Mouse (Mus musculus) neural tube, embryonic 12.5 days (tissue): Measurements from ENCODE around the gene Pkhd1. TPM values are rescaled to one million over a fixed set of nuclear protein-coding genes. Genes with fewer than 3 reads are reported as not detected.
A peak's percentile ranks its signal among the peaks of the same experiment; 100 is the strongest.

Experiments
- ATAC-seq: fragments of 200-750 bp; cut with Nextera tagmentation; 2 replicates; pipeline ENCODE4 v1.8.0; 2017; ENCODE audit warnings: low read depth, mild to moderate bottlenecking, moderate TSS enrichment, moderate library complexity; ENCODE audit not compliant: low FRiP score
- H3K27ac ChIP-seq: fragments of 300-500 bp; sonication (generic); 2 replicates; pipeline ENCODE4 v1.5.1; 2016
- H3K27me3 ChIP-seq: fragments of 300-500 bp; sonication (generic); replicated peaks from 2 replicates; pipeline ENCODE4 v1.6.1; 2016; ENCODE audit warnings: mild to moderate bottlenecking
- H3K36me3 ChIP-seq: fragments of 300-500 bp; sonication (generic); 2 replicates; pipeline ENCODE4 v1.6.1; 2016; ENCODE audit warnings: mild to moderate bottlenecking
- H3K4me1 ChIP-seq: fragments of 300-500 bp; sonication (generic); 2 replicates; pipeline ENCODE4 v1.6.1; 2016
- H3K4me2 ChIP-seq: fragments of 300-500 bp; sonication (generic); replicated peaks from 2 replicates; pipeline ENCODE4 v1.6.1; 2016; ENCODE audit warnings: mild to moderate bottlenecking
- H3K4me3 ChIP-seq: fragments of 300-500 bp; sonication (generic); 2 replicates; pipeline ENCODE4 v1.5.1; 2016
- H3K9ac ChIP-seq: fragments of 300-500 bp; sonication (generic); 2 replicates; pipeline ENCODE4 v1.6.1; 2016; ENCODE audit warnings: mild to moderate bottlenecking
- H3K9me3 ChIP-seq: fragments of 300-500 bp; sonication (generic); 2 replicates; pipeline ENCODE4 v1.6.1; 2016; ENCODE audit warnings: mild to moderate bottlenecking
- WGBS: fragments of 180-500 bp; shearing (Covaris S2); methylation state at CpG from one replicate; pipeline ENCODE4 v1.1.7; 2016; 5-methylcytosine and 5-hydroxymethylcytosine counted together
- polyA plus RNA-seq: library from polyadenylated mRNA; unstranded; fragments of >200 nt; fragmentation: Nextera tagmentation; extraction: Ambion mirVana; gene quantifications from 2 replicates; pipeline ENCODE4 v1.2.1, GENCODE M21; 2016

Pkhd1 gene
- polyA plus RNA-seq, 1 experiment from 2014 or later: 0.03 TPM

DNA sequence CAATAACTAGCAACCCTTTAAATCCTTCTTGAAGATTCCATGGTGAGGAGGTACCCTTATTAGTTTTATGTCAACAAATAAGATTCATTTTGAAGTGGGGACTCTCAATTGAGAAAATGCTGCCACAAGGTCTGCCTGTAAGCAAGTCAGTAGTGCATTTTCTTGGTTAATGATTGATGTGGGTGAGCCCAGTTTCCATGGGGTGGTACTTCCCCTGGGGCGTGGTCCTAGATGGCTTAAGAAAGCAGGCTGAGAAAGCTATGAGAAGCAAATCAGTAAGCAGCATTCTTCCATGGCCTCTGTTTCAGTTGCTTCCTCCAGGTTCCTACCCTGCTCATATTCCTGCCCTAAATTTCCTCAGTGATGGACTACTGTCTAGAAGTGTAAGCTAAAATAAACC lies 253.4 kb downstream of the Pkhd1 start:
- ATAC-seq: no peak
- Histone ChIP-seq H3K27me3 (no peaks in the 10 kb centered on the region), H3K9me3 (no peaks in the 10 kb centered on the region), H3K4me2 (no peak overlapping the region), H3K4me3 (no peak overlapping the region), H3K4me1 (no peaks in the 10 kb centered on the region), H3K36me3 (no peaks in the 10 kb centered on the region), H3K9ac (no peak overlapping the region), H3K27ac (no peak overlapping the region)
- WGBS: 67% methylated on average over 1 of the region's 1 CpGs

DNA sequence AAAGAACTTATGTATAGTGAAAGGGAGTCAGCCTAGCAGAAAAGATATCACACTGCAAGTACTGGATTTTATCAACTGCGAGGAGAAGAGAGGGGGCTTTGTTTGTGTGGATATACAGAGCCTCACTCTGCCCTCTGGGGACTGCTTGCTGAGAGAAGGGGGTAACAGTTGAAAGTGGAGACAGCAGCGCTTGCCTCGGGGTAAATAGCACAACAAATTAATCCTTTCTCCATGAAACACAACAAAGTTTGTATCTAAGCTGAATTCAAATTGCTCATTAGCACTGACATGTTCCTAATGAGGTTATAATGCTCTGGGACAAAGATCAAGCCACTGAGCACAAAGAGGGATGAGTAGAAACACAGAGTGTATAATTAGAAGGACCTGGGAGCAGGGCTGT lies 273.2 kb downstream of the Pkhd1 start:
- Histone ChIP-seq H3K27me3 (no peaks in the 10 kb centered on the region), H3K36me3 (no peaks in the 10 kb centered on the region), H3K27ac (no peak overlapping the region), H3K9ac (no peak overlapping the region), H3K9me3 (no peaks in the 10 kb centered on the region), H3K4me1 (no peaks in the 10 kb centered on the region), H3K4me2 (no peak overlapping the region), H3K4me3 (no peak overlapping the region)
- 0 out of 2 replicates have a peak, but pooled peaks have one; percentile 13 for ATAC-seq
- WGBS: 48% methylated on average over 3 of the region's 3 CpGs

DNA sequence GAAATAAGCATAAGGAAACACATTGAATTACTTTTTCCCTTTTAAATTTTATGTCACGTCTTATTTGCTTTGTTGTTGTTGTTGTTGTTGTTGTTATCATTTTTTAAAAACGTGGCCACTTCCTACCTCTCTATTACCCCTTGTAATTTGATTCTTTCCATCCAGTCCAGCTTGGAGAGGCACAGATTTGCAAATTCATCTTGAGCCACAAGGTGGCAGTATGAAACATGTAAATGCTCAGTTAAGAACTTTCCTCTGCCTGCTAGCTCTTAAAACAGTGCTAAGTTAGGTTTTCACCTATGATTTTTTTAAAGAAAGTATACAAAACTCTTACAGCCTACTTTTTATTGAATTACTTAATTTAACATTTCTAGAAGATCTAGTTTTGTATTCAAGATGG lies 306.4 kb downstream of the Pkhd1 start:
- Histone ChIP-seq H3K9me3 (no peaks in the 10 kb centered on the region), H3K4me3 (no peak overlapping the region), H3K4me1 (no peaks in the 10 kb centered on the region), H3K9ac (no peak overlapping the region), H3K27ac (no peak overlapping the region), H3K27me3 (no peaks in the 10 kb centered on the region), H3K4me2 (no peak overlapping the region), H3K36me3 (no peaks in the 10 kb centered on the region)
- ATAC-seq: peak; percentile 75; the same call in 1 of the 2 replicates
- 6% methylated on average over 2 of the region's 2 CpGs for WGBS

GRCm38 (mm10) chr1:20310925-20311324 lies 306.9 kb downstream of the Pkhd1 start:
- Histone ChIP-seq H3K9me3 (no peaks in the 10 kb centered on the region), H3K36me3 (no peaks in the 10 kb centered on the region), H3K27me3 (no peaks in the 10 kb centered on the region), H3K4me3 (no peak overlapping the region), H3K27ac (no peak overlapping the region), H3K9ac (no peak overlapping the region), H3K4me2 (no peak overlapping the region), H3K4me1 (no peaks in the 10 kb centered on the region)
- ATAC-seq: no peak
- WGBS: 70% methylated on average over 6 of the region's 6 CpGs

DNA sequence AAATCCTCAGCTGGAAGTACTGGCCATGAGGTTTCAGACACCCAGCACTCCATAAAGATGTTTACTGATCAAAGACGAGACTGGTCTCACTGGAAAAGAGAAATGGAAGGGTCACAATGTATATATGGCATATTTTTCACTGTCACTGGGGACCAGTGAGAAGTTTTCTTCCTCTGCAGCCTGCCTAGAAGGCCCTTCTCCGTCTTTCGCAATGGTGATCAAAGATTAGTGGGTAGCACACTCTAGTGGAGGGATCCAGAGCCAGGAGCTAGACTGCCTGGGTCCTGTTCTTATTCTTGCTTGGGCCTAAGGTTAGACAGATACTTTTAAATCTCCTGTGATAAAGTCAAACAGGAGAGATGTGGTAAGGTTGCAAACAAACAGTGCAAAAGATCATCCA lies 311.7 kb downstream of the Pkhd1 start:
- no peak for ATAC-seq
- H3K4me1 ChIP-seq: peaks cover 15% of the 10 kb centered on the region
- no peak overlapping the region for H3K4me2 ChIP-seq
- H3K4me3 ChIP-seq: no peak overlapping the region
- no peaks in the 10 kb centered on the region for H3K36me3 ChIP-seq
- WGBS: 35% methylated on average over 3 of the region's 3 CpGs
- no peaks in the 10 kb centered on the region for H3K9me3 ChIP-seq
- no peak overlapping the region for H3K9ac ChIP-seq
- H3K27ac ChIP-seq: no peak overlapping the region
- H3K27me3 ChIP-seq: no peaks in the 10 kb centered on the region

DNA sequence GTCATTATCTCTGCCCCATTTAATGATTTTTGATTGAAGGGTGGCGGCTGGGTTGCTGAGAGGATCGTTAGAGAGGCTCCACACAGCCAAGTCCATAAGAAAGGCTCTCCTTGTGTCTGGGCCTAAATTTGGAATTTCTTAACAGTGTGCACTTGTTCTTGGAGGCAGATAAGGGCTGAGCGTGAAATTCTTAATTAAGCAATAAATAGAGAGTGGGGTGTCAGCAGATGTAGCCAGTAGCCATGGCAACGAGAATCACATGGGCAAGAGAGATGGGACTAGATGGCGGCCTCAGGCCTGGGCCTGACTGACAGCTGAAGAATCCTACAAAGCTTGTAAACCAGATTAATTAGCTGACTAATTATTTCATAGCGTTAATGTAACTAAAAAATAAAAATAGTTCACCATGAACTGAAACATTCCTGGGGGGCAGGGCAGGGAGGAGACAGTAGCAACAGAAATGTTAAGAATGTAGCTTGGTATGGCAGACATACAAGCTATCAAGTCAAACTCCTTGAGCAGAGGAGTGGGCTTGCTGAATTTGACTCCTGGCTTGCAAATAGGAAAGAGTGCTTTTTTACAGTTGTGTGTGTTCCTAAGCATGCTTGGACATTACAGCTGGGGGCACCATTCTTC lies 314.8 kb downstream of the Pkhd1 start:
- 23% methylated on average over 6 of the region's 6 CpGs for WGBS
- Histone ChIP-seq H3K4me2 (no peak overlapping the region), H3K4me1 (peaks cover 15% of the 10 kb centered on the region), H3K9ac (no peak overlapping the region), H3K36me3 (no peaks in the 10 kb centered on the region), H3K4me3 (no peak overlapping the region), H3K27ac (no peak overlapping the region), H3K27me3 (no peaks in the 10 kb centered on the region), H3K9me3 (no peaks in the 10 kb centered on the region)
- peak; percentile 92 for ATAC-seq

- no peaks in the 10 kb centered on the region for H3K9me3 ChIP-seq
- peak; percentile 94 for ATAC-seq
- H3K9ac ChIP-seq: no peak overlapping the region
- no peak overlapping the region for H3K4me3 ChIP-seq
- H3K27me3 ChIP-seq: no peaks in the 10 kb centered on the region
- H3K27ac ChIP-seq: no peak overlapping the region
- H3K4me2 ChIP-seq: peak overlapping the region; percentile 16; the same call in 1 of the 2 replicates
- no peaks in the 10 kb centered on the region for H3K36me3 ChIP-seq
- peaks cover 15% of the 10 kb centered on the region for H3K4me1 ChIP-seq
- WGBS: 11% methylated on average over 8 of the region's 8 CpGs
These were observed 315.5 kb downstream of the Pkhd1 start for GRCm38 (mm10) chr1:20302187-20302942.

GRCm38 (mm10) chr1:20301631-20302030 lies 316.2 kb downstream of the Pkhd1 start:
- Histone ChIP-seq H3K4me2 (no peak overlapping the region; the same call in 1 of the 2 replicates), H3K9me3 (no peaks in the 10 kb centered on the region), H3K9ac (no peak overlapping the region), H3K4me1 (peaks cover 15% of the 10 kb centered on the region), H3K4me3 (no peak overlapping the region), H3K27ac (no peak overlapping the region), H3K27me3 (no peaks in the 10 kb centered on the region), H3K36me3 (no peaks in the 10 kb centered on the region)
- 44% methylated on average over 3 of the region's 3 CpGs for WGBS
- ATAC-seq: no peak

DNA sequence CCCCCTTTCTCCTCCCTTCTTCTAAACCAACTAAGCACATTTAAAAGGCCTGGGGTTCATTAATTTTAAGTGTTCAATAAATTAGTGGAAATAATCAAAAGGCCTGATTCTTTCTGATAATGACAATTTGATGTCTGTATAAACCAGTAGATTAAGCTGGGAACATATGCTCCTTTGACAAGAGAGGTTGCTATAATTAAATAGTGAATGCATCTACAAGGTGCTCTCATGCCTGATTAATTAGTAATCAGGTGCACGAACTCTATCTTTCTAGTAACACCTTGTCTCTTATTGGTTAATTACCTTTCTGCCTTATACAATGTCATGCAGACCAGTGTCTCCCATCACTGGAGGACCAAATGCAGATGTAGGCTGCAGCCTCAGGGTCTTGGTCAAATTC lies 329.2 kb downstream of the Pkhd1 start:
- WGBS: 65% methylated on average over 1 of the region's 1 CpGs
- Histone ChIP-seq H3K9ac (no peak overlapping the region), H3K27me3 (no peaks in the 10 kb centered on the region), H3K27ac (no peak overlapping the region), H3K9me3 (no peaks in the 10 kb centered on the region), H3K4me1 (no peaks in the 10 kb centered on the region), H3K4me2 (no peak overlapping the region), H3K36me3 (no peaks in the 10 kb centered on the region), H3K4me3 (no peak overlapping the region)
- peak; percentile 70; the same call in 1 of the 2 replicates for ATAC-seq

DNA sequence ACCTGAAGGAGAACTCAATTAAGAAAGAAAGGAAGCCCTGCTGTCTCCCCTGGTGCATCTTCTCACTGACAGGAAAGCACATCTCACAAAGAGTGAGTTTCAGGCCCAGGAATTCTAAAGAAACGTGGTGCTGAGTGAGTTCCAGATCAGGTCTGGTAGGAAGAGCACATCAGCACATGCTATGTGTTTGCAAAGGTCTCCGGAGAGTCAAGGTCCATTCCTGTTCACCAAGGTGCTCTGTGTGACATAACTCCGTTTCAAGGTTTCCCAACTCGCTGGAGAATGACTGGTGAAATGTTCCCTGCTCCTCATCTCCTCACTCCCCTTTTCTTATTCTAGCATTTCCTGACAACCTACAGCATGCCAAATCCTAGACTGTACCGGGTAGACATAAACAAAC lies 357.5 kb downstream of the Pkhd1 start:
- ATAC-seq: no peak
- Histone ChIP-seq H3K4me2 (no peak overlapping the region), H3K27ac (no peak overlapping the region), H3K4me3 (no peak overlapping the region), H3K9me3 (no peaks in the 10 kb centered on the region), H3K9ac (no peak overlapping the region), H3K36me3 (no peaks in the 10 kb centered on the region), H3K4me1 (no peaks in the 10 kb centered on the region), H3K27me3 (no peaks in the 10 kb centered on the region)
- 73% methylated on average over 5 of the region's 5 CpGs for WGBS

DNA sequence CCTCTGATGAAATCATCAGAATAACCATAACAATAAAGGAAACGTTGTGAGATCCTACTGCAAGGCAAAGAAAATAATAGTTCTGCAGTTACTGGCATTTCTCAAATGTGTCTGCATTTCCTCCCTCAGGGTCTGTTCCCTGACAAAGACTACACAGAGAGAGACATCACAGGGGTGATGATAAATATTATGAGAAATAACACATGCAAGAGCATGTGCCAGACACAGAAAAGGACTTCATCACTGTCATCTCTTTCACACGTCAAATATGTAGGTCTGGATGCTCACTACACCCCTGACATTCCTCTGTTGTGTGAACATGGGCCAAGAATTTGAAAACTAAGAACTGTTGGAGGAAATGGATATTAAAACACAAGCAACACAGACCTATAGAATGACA lies 369.7 kb downstream of the Pkhd1 start:
- Histone ChIP-seq H3K4me1 (no peaks in the 10 kb centered on the region), H3K4me3 (no peak overlapping the region), H3K27ac (no peak overlapping the region), H3K27me3 (no peaks in the 10 kb centered on the region), H3K9ac (no peak overlapping the region), H3K9me3 (no peaks in the 10 kb centered on the region), H3K4me2 (no peak overlapping the region), H3K36me3 (no peaks in the 10 kb centered on the region)
- ATAC-seq: no peak
- WGBS: 65% methylated on average over 2 of the region's 2 CpGs

- no peak for ATAC-seq
- Histone ChIP-seq H3K4me2 (no peak overlapping the region), H3K36me3 (no peaks in the 10 kb centered on the region), H3K27me3 (no peaks in the 10 kb centered on the region), H3K4me1 (no peaks in the 10 kb centered on the region), H3K27ac (no peak overlapping the region), H3K9ac (no peak overlapping the region), H3K9me3 (no peaks in the 10 kb centered on the region), H3K4me3 (no peak overlapping the region)
- WGBS: 65% methylated on average over 1 of the region's 1 CpGs
These were observed 401.2 kb downstream of the Pkhd1 start for GRCm38 (mm10) chr1:20216681-20217080.

- ATAC-seq: no peak
- H3K4me1 ChIP-seq: 0 out of 2 replicates have a peak, but pooled peaks cover 4% of the 10 kb centered on the region
- H3K27me3 ChIP-seq: no peaks in the 10 kb centered on the region
- H3K4me3 ChIP-seq: no peak overlapping the region
- no peak overlapping the region for H3K27ac ChIP-seq
- no peak overlapping the region for H3K9ac ChIP-seq
- H3K4me2 ChIP-seq: peak overlapping the region; percentile 37
- no peaks in the 10 kb centered on the region for H3K36me3 ChIP-seq
- H3K9me3 ChIP-seq: no peaks in the 10 kb centered on the region
- 18% methylated on average over 9 of the region's 9 CpGs for WGBS
These were observed 427.4 kb downstream of the Pkhd1 start for GRCm38 (mm10) chr1:20190444-20190843.
